Mouse (Mus musculus): ENCODE data around the gene Krt77. TPM values are rescaled to one million over a fixed set of nuclear protein-coding genes. Genes with fewer than 3 reads are reported as not detected.

The Krt77 gene
- not detected in 2 replicates for total RNA-seq (2015; ENCODE audit: low replicate concordance)
- not detected in 2 replicates for total RNA-seq (2017; ENCODE audit: low replicate concordance)

- no peak for ATAC-seq (replicated peaks; ENCODE audit: low FRiP score, poor library complexity, severe bottlenecking)
These were observed at the start of gene Krt77 for GRCm38 (mm10) chr15:101869431-101869830. Gene Krt77 (minus strand): TSS chr15:101869705.

- no peak for ATAC-seq (replicated peaks; ENCODE audit: low FRiP score, poor library complexity, severe bottlenecking)
These were observed 46.6 kb upstream of the Krt77 start for GRCm38 (mm10) chr15:101916072-101916471.

DNA sequence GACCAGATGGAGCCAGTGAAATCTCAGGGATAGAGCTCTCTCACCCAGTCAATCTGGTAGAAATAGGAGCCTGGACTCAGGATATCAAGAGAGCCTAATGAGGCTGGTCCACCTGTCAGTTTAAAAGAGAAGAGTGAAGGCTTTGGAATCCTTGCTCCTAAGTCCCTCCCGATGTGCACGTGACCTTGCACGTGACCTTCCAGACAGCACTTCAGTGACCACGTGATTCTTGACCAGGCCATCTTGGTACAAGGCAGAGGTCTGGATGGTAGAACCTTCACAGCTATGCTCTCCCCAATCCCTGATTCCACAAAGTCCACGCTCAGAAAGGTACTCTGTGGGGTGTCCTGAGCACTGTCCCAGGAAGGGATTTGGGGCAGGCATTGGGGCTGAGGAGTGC is 35.3 kb upstream of the Krt77 start:
- ATAC-seq (replicated peaks; ENCODE audit: low FRiP score, poor library complexity, severe bottlenecking), result no peak

DNA sequence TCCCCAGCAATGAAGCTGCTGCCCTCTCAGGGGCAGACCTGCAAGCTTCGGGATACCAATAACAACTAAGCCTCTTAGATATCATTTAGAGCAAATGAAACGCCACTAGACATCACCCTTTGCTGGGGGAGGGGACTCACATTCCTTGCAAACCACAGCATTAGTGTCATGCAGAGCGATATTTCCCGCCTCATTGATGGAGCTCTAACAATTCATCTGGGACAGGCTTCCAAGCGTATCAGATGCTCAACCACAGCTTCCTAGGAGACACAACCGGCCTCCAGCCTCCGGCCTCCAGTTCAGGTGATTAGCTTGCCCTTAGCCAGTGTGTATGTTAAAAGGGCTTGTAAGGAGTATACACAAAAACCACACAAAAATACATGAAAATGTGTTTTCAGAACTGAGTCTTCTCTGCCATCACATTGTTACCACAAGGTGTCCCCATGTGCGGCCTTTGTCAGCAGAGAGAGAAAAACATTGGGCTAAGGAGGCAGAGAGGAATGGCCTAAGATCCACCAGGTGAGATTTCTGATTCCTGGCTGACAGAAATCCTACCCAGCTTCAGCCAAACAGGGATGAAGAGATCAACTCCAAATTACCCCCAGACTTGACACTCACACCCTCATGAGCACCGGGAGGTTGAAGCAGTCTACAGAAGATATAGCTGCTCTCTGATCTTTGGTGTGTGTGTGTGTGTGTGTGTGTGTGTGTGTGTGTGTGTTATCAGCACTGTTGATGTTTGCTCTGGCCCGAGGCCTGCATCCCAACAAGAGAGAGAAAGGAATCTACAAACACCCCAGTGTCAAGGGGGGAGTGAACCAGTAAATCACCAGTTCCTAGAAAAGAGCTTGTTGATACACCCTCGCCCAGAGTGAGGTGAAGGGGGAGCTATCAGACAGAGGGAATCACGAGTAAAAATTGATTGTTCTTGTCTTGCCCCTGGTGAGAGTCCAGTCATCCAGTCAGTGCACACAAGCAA is 33.0 kb upstream of the Krt77 start:
- ATAC-seq (replicated peaks; ENCODE audit: low FRiP score, poor library complexity, severe bottlenecking), result no peak

DNA sequence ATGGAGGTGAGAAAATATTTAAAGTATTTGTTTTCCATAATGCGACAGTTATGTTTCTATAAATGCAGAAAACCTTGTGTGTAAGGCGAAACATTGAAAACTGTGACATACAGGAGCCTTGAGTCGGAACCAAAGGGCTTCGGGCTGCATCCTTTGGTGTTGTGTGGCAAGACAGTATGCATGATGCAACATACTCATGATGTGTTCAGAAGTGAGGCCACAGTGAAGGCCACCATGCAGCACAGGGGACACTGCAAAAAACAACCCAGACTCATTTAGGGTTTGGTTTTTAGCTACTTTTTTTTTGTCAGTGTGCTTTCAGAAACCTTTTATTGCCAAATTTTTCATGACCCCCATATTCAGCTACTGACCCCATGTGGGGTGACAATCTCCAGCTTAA is 25.7 kb upstream of the Krt77 start:
- no peak for ATAC-seq (replicated peaks; ENCODE audit: low FRiP score, poor library complexity, severe bottlenecking)

DNA sequence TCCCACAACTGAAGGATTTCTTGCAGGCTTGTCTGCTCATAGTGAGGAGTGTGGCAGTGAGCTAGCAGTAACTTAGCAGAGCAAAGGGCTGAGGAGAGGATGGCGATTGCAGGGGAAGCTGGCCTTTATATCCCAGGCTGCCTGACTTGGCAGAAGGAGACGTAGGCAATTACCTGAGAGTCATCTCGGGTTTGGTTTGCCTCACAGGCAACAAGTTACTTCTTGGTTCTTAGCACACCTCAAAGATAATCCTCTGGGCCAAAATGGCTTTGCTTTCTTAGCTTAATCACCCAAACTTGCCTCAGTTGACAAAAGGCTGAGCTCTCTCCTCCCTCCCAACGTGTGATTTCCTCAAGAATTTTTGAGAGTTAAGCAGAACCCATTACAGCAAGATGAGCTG is 23.3 kb upstream of the Krt77 start, which contains the start of gene Krt76:
Gene Krt76 (minus strand): TSS at position 101 of the 400 bp plus-strand sequence.
- ATAC-seq (replicated peaks; ENCODE audit: low FRiP score, poor library complexity, severe bottlenecking), result no peak

DNA sequence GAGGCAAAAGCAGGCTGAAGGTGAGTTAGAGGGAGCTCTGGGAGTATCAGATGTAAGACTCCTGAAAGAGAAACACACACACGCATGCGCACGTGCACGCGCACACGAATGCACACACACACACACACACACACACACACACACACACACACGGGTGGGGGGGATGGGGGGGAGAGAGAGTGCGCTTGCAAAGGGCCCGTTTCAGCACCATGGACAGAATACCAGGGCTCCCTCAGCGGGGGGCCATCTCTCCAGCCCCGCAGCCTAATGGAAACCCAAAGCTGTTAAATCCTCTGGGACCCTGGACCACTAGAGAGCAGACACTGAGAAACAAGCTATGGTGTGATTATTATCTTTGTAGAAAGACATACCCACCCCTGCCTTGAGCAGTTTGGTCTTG is 10.3 kb upstream of the Krt77 start:
- ATAC-seq (replicated peaks; ENCODE audit: low FRiP score, poor library complexity, severe bottlenecking), result no peak

- ATAC-seq (replicated peaks; ENCODE audit: low FRiP score, poor library complexity, severe bottlenecking), result no peak
These were observed 8.5 kb upstream of the Krt77 start for GRCm38 (mm10) chr15:101878041-101878440.

- ATAC-seq (replicated peaks; ENCODE audit: low FRiP score, poor library complexity, severe bottlenecking), result no peak
These were observed 4.9 kb upstream of the Krt77 start for GRCm38 (mm10) chr15:101874383-101874782.

- no peak for ATAC-seq (replicated peaks; ENCODE audit: low FRiP score, poor library complexity, severe bottlenecking)
These were observed 3.7 kb upstream of the Krt77 start for GRCm38 (mm10) chr15:101873231-101873630.

DNA sequence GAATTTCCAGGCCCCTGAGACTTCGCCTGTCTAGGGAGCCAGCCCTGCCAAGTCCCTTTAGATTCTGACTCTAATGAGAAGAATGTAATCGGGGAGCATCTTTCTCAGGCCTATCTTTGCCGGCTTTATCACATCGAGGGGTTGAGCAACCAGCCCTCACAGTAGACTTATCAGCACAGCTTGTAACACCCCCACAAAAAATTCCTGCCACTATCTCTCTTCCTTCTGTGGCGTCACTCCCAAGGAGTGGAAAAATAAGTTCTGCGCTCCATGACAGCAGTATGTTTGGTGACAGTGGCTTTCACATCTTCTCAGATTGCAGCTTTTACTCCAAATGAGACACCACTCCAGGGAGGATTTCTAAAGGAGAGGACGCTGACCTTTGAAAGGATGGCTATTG is 2.8 kb downstream of the Krt77 start:
- ATAC-seq (replicated peaks; ENCODE audit: low FRiP score, poor library complexity, severe bottlenecking), result no peak

DNA sequence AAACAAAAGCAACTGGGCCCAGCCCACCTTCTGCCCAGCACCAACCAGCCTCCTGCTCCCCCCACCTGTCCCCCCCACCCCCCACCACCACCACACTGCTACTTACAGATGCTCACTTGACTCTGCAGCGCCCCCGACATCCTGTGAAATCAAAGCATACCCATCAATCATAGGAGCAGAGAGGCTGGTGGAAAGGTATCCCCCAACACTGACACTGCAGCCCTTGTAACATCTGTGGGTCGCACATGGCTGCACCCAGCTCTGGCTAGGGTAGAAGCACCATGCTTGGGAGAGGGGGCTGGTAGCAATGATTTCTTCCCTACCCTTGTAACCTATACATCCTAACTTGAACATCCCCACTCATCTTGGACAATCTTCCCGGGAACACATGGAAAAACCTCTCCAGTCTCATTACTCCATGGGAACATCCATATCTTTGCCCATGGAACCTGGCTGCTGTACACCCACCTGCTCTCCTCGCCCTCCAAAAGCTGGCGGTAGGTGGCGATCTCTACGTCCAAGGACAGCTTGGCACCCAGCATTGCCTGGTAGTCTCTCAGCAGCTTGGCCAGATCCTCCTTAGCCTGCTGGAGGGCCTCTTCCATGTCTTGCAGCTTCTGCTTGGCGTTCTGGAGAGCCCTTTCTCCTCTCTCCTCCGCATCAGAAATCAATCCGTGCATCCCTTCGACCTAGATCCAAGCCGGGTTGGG is 8.9 kb downstream of the Krt77 start:
- ATAC-seq (replicated peaks; ENCODE audit: low FRiP score, poor library complexity, severe bottlenecking), result no peak

DNA sequence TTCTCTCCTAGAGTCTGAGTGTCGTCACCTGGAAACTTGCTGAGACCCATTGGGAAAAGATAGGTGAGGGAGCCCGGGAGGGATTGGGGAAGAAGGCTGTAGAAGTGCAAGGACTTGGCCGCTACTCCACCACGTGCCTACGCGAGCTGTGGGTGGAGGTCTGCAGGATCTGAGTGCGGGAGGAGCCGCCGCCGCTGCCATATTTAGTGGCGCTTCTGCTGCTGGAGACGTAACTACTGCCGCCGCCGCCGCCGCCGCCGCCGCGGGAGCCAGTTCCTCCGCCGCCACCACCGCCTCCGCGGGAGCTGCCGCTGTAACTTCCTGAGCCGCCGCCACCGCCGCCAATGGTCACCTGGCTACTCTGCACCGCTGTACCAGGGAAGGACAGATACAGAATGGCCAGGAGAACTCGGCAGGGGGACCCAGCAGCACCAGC is 9.8 kb downstream of the Krt77 start:
- no peak for ATAC-seq (replicated peaks; ENCODE audit: low FRiP score, poor library complexity, severe bottlenecking)

DNA sequence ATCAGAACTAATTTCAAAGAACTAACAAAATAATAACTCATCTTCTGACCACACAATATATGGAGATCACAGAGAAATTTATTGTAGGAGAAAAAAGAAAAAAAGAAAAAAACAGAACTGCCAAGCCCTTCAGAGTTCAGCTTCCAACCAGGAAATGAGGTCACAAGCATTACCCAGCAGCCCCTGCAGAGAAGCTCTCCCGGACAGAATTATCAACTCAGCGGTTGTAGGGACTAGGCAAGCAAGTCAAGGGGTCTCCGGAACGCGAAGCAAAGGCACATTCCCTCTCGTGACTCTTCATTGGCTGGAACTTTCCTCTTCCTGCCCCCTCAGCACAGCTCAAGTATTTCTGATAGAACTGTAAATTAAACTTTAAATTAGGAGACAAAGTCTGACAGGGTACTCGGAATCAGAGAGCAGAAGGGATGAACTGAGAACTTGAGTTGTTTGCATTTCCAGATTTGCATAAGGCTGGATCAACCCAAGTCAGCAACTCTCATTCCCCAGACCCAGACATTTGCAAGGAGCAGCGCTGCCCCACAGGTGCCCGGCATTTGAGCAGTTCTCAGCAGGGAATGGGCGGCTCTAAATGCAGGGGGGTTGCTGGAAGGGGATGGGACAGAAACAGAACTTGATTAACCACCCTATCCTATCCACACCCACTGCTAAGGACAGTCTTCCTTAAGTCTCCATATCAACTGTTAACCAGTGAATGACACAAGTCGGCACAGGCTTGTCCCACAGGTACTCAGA is 10.7 kb downstream of the Krt77 start:
- ATAC-seq (replicated peaks; ENCODE audit: low FRiP score, poor library complexity, severe bottlenecking), result no peak

DNA sequence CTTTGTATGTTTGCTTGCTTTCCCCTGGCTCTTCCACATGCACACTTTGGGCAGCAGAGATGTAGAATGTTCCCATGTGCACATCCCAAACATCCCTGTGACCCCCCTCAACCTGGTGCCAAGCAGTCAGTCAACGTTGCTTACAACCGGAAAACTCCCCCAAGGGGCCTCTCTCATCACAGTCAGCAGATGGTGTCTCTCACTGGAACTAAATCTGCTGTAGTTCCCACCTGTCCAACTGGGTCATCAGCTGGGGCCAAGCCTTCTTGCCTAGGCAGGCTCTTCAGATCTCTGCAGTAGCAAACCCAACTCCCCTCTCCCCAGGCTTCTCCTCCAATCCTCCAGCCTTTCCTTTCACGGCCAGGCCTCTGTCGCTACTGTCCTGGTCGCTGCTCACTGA is 12.8 kb downstream of the Krt77 start:
- ATAC-seq (replicated peaks; ENCODE audit: low FRiP score, poor library complexity, severe bottlenecking), result no peak

DNA sequence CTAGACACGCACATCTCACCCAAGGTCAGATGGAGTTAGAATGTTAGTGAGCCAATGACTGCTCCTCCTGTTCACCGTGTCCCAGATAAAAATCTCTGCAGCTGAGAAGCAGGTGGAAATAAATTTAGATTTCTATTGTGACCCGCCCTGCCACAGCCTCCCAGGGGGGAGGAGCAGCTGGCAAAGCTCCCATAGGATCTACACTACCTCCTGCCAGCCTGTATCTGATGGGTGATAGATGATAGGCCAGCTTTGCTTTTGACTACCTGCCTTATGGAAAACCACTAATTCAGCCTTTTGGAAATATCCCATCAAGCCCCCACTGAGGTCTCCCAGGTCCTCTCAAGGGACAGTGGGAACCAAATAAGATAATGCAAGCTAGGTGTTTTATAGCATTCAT is 13.8 kb downstream of the Krt77 start:
- ATAC-seq (replicated peaks; ENCODE audit: low FRiP score, poor library complexity, severe bottlenecking), result no peak

DNA sequence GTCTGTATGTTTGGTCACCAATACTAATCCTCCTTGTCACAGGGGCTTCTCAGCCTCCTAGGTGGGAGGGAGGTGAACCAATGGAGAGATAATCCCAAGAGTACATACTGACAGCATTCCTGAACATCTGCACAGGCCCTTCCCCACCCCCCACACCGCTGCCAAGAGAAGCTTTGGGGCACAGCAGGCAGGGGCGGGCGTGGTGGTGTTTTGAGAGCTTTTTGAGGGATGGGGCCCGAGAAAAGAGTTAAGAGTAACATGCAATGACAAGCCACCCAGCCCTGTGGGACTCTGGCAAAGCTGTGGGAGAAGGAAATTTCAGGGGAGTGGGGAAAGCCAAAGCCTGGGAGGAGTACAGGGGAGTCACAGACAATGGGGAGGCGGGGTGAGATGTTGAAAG is 15.2 kb downstream of the Krt77 start:
- ATAC-seq (replicated peaks; ENCODE audit: low FRiP score, poor library complexity, severe bottlenecking), result no peak

GRCm38 (mm10) chr15:101852571-101852970 is 16.9 kb downstream of the Krt77 start:
- ATAC-seq (replicated peaks; ENCODE audit: low FRiP score, poor library complexity, severe bottlenecking), result no peak

GRCm38 (mm10) chr15:101850694-101851093 is 18.8 kb downstream of the Krt77 start, which contains the start of gene Krt1:
Gene Krt1 (minus strand): TSS chr15:101850794.
- ATAC-seq (replicated peaks; ENCODE audit: low FRiP score, poor library complexity, severe bottlenecking), result no peak

GRCm38 (mm10) chr15:101845971-101846403 is 23.5 kb downstream of the Krt77 start:
- ATAC-seq (replicated peaks; ENCODE audit: low FRiP score, poor library complexity, severe bottlenecking), result no peak
